Mouse (Mus musculus): ENCODE data around the gene Myo1c. TPM values are rescaled to one million over a fixed set of nuclear protein-coding genes. Genes with fewer than 3 reads are reported as not detected.

Gene Myo1c
- total RNA-seq, 4 experiments from 2014 or later: 151 to 208 (median 180) TPM

- no peak for DNase-seq
These were observed 688 bp downstream of the Myo1c start for GRCm38 (mm10) chr11:75650958-75651425.

- peak; percentile 81 for DNase-seq
These were observed 1.3 kb downstream of the Myo1c start for GRCm38 (mm10) chr11:75651426-75652221.

- DNase-seq: no peak
These were observed 2.1 kb downstream of the Myo1c start for GRCm38 (mm10) chr11:75652222-75652941.

- DNase-seq: no peak
These were observed 2.8 kb downstream of the Myo1c start for GRCm38 (mm10) chr11:75652942-75653684.

GRCm38 (mm10) chr11:75653781-75654470, 3.6 kb downstream of the Myo1c start:
- peak; percentile 79 for DNase-seq

GRCm38 (mm10) chr11:75654471-75655390, 4.4 kb downstream of the Myo1c start:
- peak; percentile 37 for DNase-seq

GRCm38 (mm10) chr11:75655621-75656545, 5.6 kb downstream of the Myo1c start:
- peak; percentile 81 for DNase-seq

- DNase-seq: no peak
These were observed 6.6 kb downstream of the Myo1c start for GRCm38 (mm10) chr11:75656621-75657590.

GRCm38 (mm10) chr11:75657841-75658240, 7.5 kb downstream of the Myo1c start:
- no peak for DNase-seq

GRCm38 (mm10) chr11:75658311-75658710, 8.0 kb downstream of the Myo1c start:
- DNase-seq: no peak

GRCm38 (mm10) chr11:75658996-75659750, 8.9 kb downstream of the Myo1c start:
- DNase-seq: peak; percentile 53

- peak; percentile 39 for DNase-seq
These were observed 9.8 kb downstream of the Myo1c start for GRCm38 (mm10) chr11:75660081-75660590.

GRCm38 (mm10) chr11:75660941-75661800, 10.9 kb downstream of the Myo1c start:
- DNase-seq: no peak

GRCm38 (mm10) chr11:75662131-75662530, 11.8 kb downstream of the Myo1c start:
- DNase-seq: no peak

- DNase-seq: no peak
These were observed 16.0 kb downstream of the Myo1c start for GRCm38 (mm10) chr11:75666296-75666695.

- DNase-seq: no peak
These were observed 18.3 kb downstream of the Myo1c start for GRCm38 (mm10) chr11:75668621-75669020.

Data from adrenal gland, adult 8-10 months (tissue).